Mouse (Mus musculus): ENCODE measurements at regions not wholly inside any gene's neighbourhood (a gene's known extent, or its start where the extent isn't known, plus 50 kb on each side); places are given as distances from the start of the nearest gene placed in this dataset.
"Not testable (repeated sequence)": the region's sequence is repeated elsewhere in the genome, so short reads cannot be mapped to it uniquely, and the experiment has no call there.

- Histone ChIP-seq H3K27me3 (replicated peaks) (no peaks in the 10 kb centered on the region), H3K9me3 (no peaks in the 10 kb centered on the region), H3K4me2 (replicated peaks) (no peak overlapping the region), H3K27ac (no peak overlapping the region), H3K4me3 (replicated peaks) (no peak overlapping the region), H3K36me3 (no peaks in the 10 kb centered on the region), H3K9ac (no peak overlapping the region), H3K4me1 (replicated peaks) (no peaks in the 10 kb centered on the region)
- no peak for ATAC-seq
- WGBS = 80% methylated on average over 6 of the region's 6 CpGs
Measured at GRCm38 (mm10) chr11:8773862-8774261, 109.5 kb upstream of the Tns3 start.

- Histone ChIP-seq H3K4me1 (replicated peaks) (no peaks in the 10 kb centered on the region), H3K4me3 (replicated peaks) (no peak overlapping the region), H3K9me3 (no peaks in the 10 kb centered on the region), H3K27ac (no peak overlapping the region), H3K9ac (no peak overlapping the region), H3K27me3 (replicated peaks) (no peaks in the 10 kb centered on the region), H3K36me3 (no peaks in the 10 kb centered on the region), H3K4me2 (replicated peaks) (no peak overlapping the region)
- ATAC-seq = no peak
- WGBS = 79% methylated on average over 11 of the region's 11 CpGs
Measured at GRCm38 (mm10) chr11:8773260-8773659, 108.9 kb upstream of the Tns3 start.

- ATAC-seq = no peak
- 82% methylated on average over 5 of the region's 5 CpGs for WGBS
- no peak overlapping the region for H3K4me3 ChIP-seq (replicated peaks)
Measured at GRCm38 (mm10) chr11:8772541-8772940, 108.2 kb upstream of the Tns3 start.

GRCm38 (mm10) chr11:8768706-8769105, 104.4 kb upstream of the Tns3 start:
- WGBS = 70% methylated on average over 1 of the region's 1 CpGs
- H3K4me1 ChIP-seq (replicated peaks); H3K9ac ChIP-seq: not testable (repeated sequence)

More at GRCm38 (mm10) chr11:8772541-8772940, 108.2 kb upstream of the Tns3 start:
- Histone ChIP-seq H3K9ac (no peak overlapping the region), H3K36me3 (no peaks in the 10 kb centered on the region), H3K27ac (no peak overlapping the region), H3K4me1 (replicated peaks) (no peaks in the 10 kb centered on the region), H3K27me3 (replicated peaks) (no peaks in the 10 kb centered on the region), H3K4me2 (replicated peaks) (no peak overlapping the region), H3K9me3 (no peaks in the 10 kb centered on the region)

GRCm38 (mm10) chr11:8765541-8765885, 101.2 kb upstream of the Tns3 start:
- Histone ChIP-seq H3K4me1 (replicated peaks) (peaks cover 3% of the 10 kb centered on the region; the same call in 1 of the 2 replicates), H3K27me3 (replicated peaks) (no peaks in the 10 kb centered on the region), H3K36me3 (no peaks in the 10 kb centered on the region), H3K27ac (no peak overlapping the region), H3K9ac (no peak overlapping the region), H3K4me2 (replicated peaks) (no peak overlapping the region), H3K9me3 (no peaks in the 10 kb centered on the region), H3K4me3 (replicated peaks) (no peak overlapping the region)
- ATAC-seq = no peak
- WGBS = 91% methylated on average over 1 of the region's 1 CpGs

More at GRCm38 (mm10) chr11:8768706-8769105, 104.4 kb upstream of the Tns3 start:
- not testable (repeated sequence) for H3K4me2 ChIP-seq (replicated peaks); H3K27me3 ChIP-seq (replicated peaks); H3K9me3 ChIP-seq; H3K27ac ChIP-seq; H3K36me3 ChIP-seq; ATAC-seq; H3K4me3 ChIP-seq (replicated peaks)

GRCm38 (mm10) chr11:8764861-8765540, 100.7 kb upstream of the Tns3 start:
- H3K27ac ChIP-seq = no peak overlapping the region
- no peak overlapping the region for H3K4me3 ChIP-seq (replicated peaks)

GRCm38 (mm10) chr11:8763448-8763847, 99.1 kb upstream of the Tns3 start:
- Histone ChIP-seq H3K27ac (no peak overlapping the region), H3K4me3 (replicated peaks) (no peak overlapping the region), H3K36me3 (no peaks in the 10 kb centered on the region), H3K4me1 (replicated peaks) (peaks cover 3% of the 10 kb centered on the region; the same call in 1 of the 2 replicates), H3K4me2 (replicated peaks) (no peak overlapping the region), H3K9me3 (no peaks in the 10 kb centered on the region), H3K9ac (no peak overlapping the region), H3K27me3 (replicated peaks) (no peaks in the 10 kb centered on the region)
- no peak for ATAC-seq
- WGBS = 64% methylated on average over 7 of the region's 7 CpGs

More at GRCm38 (mm10) chr11:8764861-8765540, 100.7 kb upstream of the Tns3 start:
- no peaks in the 10 kb centered on the region for H3K9me3 ChIP-seq
- 79% methylated on average over 2 of the region's 2 CpGs for WGBS
- peaks cover 3% of the 10 kb centered on the region; the same call in 1 of the 2 replicates for H3K4me1 ChIP-seq (replicated peaks)
- no peak overlapping the region for H3K4me2 ChIP-seq (replicated peaks)
- H3K9ac ChIP-seq = no peak overlapping the region
- H3K27me3 ChIP-seq (replicated peaks) = no peaks in the 10 kb centered on the region
- ATAC-seq = no peak
- no peaks in the 10 kb centered on the region for H3K36me3 ChIP-seq

- Histone ChIP-seq H3K36me3 (no peaks in the 10 kb centered on the region), H3K9me3 (no peaks in the 10 kb centered on the region), H3K9ac (no peak overlapping the region), H3K4me3 (replicated peaks) (no peak overlapping the region), H3K4me2 (replicated peaks) (no peak overlapping the region), H3K4me1 (replicated peaks) (peaks cover 3% of the 10 kb centered on the region; the same call in 1 of the 2 replicates), H3K27ac (no peak overlapping the region), H3K27me3 (replicated peaks) (no peaks in the 10 kb centered on the region)
- WGBS = 53% methylated on average over 2 of the region's 2 CpGs
- ATAC-seq = no peak
Measured at GRCm38 (mm10) chr11:8762133-8762532, 97.8 kb upstream of the Tns3 start.

GRCm38 (mm10) chr11:8761626-8762025, 97.3 kb upstream of the Tns3 start:
- Histone ChIP-seq H3K4me2 (replicated peaks) (no peak overlapping the region), H3K27ac (peak overlapping the region; percentile 61; the same call in 1 of the 2 replicates), H3K9me3 (no peaks in the 10 kb centered on the region), H3K36me3 (no peaks in the 10 kb centered on the region), H3K4me1 (replicated peaks) (peaks cover 3% of the 10 kb centered on the region; the same call in 1 of the 2 replicates), H3K27me3 (replicated peaks) (no peaks in the 10 kb centered on the region), H3K4me3 (replicated peaks) (no peak overlapping the region), H3K9ac (no peak overlapping the region)
- peak; percentile 66 for ATAC-seq

- ATAC-seq = no peak
- H3K4me1 ChIP-seq (replicated peaks) = peaks cover 3% of the 10 kb centered on the region; the same call in 1 of the 2 replicates
Measured at GRCm38 (mm10) chr11:8759858-8760257, 95.5 kb upstream of the Tns3 start.

GRCm38 (mm10) chr11:8754508-8754907, 90.2 kb upstream of the Tns3 start:
- not testable (repeated sequence) for H3K9me3 ChIP-seq; H3K27me3 ChIP-seq (replicated peaks); H3K36me3 ChIP-seq; H3K27ac ChIP-seq; H3K4me3 ChIP-seq (replicated peaks); H3K4me1 ChIP-seq (replicated peaks); H3K4me2 ChIP-seq (replicated peaks); H3K9ac ChIP-seq; ATAC-seq
- 61% methylated on average over 2 of the region's 2 CpGs for WGBS

More at GRCm38 (mm10) chr11:8759858-8760257, 95.5 kb upstream of the Tns3 start:
- no peak overlapping the region for H3K27ac ChIP-seq
- no peak overlapping the region for H3K4me2 ChIP-seq (replicated peaks)
- H3K36me3 ChIP-seq = no peaks in the 10 kb centered on the region
- H3K4me3 ChIP-seq (replicated peaks) = no peak overlapping the region
- 80% methylated on average over 1 of the region's 1 CpGs for WGBS
- H3K9me3 ChIP-seq = no peaks in the 10 kb centered on the region
- no peaks in the 10 kb centered on the region for H3K27me3 ChIP-seq (replicated peaks)
- no peak overlapping the region for H3K9ac ChIP-seq

GRCm38 (mm10) chr11:8735784-8736183, 71.4 kb upstream of the Tns3 start:
- H3K4me2 ChIP-seq (replicated peaks); H3K9me3 ChIP-seq; H3K27me3 ChIP-seq (replicated peaks); H3K27ac ChIP-seq; ATAC-seq; H3K9ac ChIP-seq; H3K4me1 ChIP-seq (replicated peaks); H3K36me3 ChIP-seq; H3K4me3 ChIP-seq (replicated peaks): not testable (repeated sequence)
- 75% methylated on average over 3 of the region's 3 CpGs for WGBS

GRCm38 (mm10) chr11:8727007-8727406, 62.7 kb upstream of the Tns3 start:
- WGBS = 90% methylated on average over 5 of the region's 5 CpGs
- Histone ChIP-seq H3K27me3 (replicated peaks) (no peaks in the 10 kb centered on the region), H3K9me3 (no peaks in the 10 kb centered on the region), H3K27ac (no peak overlapping the region), H3K4me2 (replicated peaks) (no peak overlapping the region), H3K4me1 (replicated peaks) (no peaks in the 10 kb centered on the region), H3K4me3 (replicated peaks) (no peak overlapping the region), H3K36me3 (no peaks in the 10 kb centered on the region), H3K9ac (no peak overlapping the region)
- no peak for ATAC-seq

Data from intestine, embryonic 15.5 days (tissue).